Mouse (Mus musculus) mouse embryonic stem cell (cell line): ENCODE measurements around the gene Fry.

ENCODE experiments used
- in situ Hi-C, 2 experiments: fragments of 300-500 bp; cut with MboI; formaldehyde crosslinking; loops; 1 replicate in 1 of 2; 3 replicates in 1 of 2; pipeline ENCODE4 v1.14.3; 2019 to 2020; ENCODE audit warnings: low sequenced_read_pairs in 2 of 2, low pct_unique_long_range_greater_than_20kb in 1 of 2, mixed read lengths in 1 of 2; ENCODE audit not compliant: unreplicated experiment in 1 of 2

Fry gene

GRCm38 (mm10) chr5:150118455-150119241, at the start of gene Fry:
TSS of gene Fry (plus strand) at chr5:150118645.
- in situ Hi-C loops = no loop called here

- in situ Hi-C loops = no loop called here
Measured at GRCm38 (mm10) chr5:150070086-150070485, 48.4 kb upstream of the Fry start.

GRCm38 (mm10) chr5:150071738-150072137, 46.7 kb upstream of the Fry start:
- in situ Hi-C loops = no loop called here

- in situ Hi-C loops = no loop called here
Measured at GRCm38 (mm10) chr5:150079866-150080797, 38.3 kb upstream of the Fry start.

- in situ Hi-C loops = no loop called here
Measured at GRCm38 (mm10) chr5:150082696-150083095, 35.7 kb upstream of the Fry start.

GRCm38 (mm10) chr5:150083190-150083589, 35.3 kb upstream of the Fry start:
- in situ Hi-C loops = no loop called here

- in situ Hi-C loops = no loop called here
Measured at GRCm38 (mm10) chr5:150097620-150098019, 20.8 kb upstream of the Fry start.

GRCm38 (mm10) chr5:150098754-150099153, 19.7 kb upstream of the Fry start:
- in situ Hi-C loops = no loop called here

- in situ Hi-C loops = no loop called here
Measured at GRCm38 (mm10) chr5:150101789-150102188, 16.7 kb upstream of the Fry start.

GRCm38 (mm10) chr5:150106358-150106757, 12.1 kb upstream of the Fry start:
- in situ Hi-C loops = no loop called here

GRCm38 (mm10) chr5:150111236-150111635, 7.2 kb upstream of the Fry start:
- in situ Hi-C loops = loop anchor here in 1 of 2 experiments (5.0 kb wide), 1 partner anchor 41 kb away; no protein-coding TSS in a partner anchor

- in situ Hi-C loops = loop anchor here in 1 of 2 experiments (5.0 kb wide), 1 partner anchor 38 kb away; no protein-coding TSS in a partner anchor
Measured at GRCm38 (mm10) chr5:150114007-150114406, 4.4 kb upstream of the Fry start.

- in situ Hi-C loops = loop anchor here in 1 of 2 experiments (5.0 kb wide), 1 partner anchor 38 kb away; no protein-coding TSS in a partner anchor
Measured at GRCm38 (mm10) chr5:150114778-150115177, 3.7 kb upstream of the Fry start.

GRCm38 (mm10) chr5:150115271-150116092, 3.0 kb upstream of the Fry start:
- in situ Hi-C loops = no loop called here

GRCm38 (mm10) chr5:150116216-150116905, 2.1 kb upstream of the Fry start:
- in situ Hi-C loops = no loop called here

GRCm38 (mm10) chr5:150116906-150117216, 1.6 kb upstream of the Fry start:
- in situ Hi-C loops = no loop called here

- in situ Hi-C loops = no loop called here
Measured at GRCm38 (mm10) chr5:150118124-150118454, 356 bp upstream of the Fry start.

GRCm38 (mm10) chr5:150120676-150121075, 2.2 kb downstream of the Fry start:
- in situ Hi-C loops = no loop called here
